Mouse (Mus musculus) forebrain, embryonic 10.5 days (tissue): ENCODE results near the gene Fancf. TPM values are rescaled to one million over a fixed set of nuclear protein-coding genes. Genes with fewer than 3 reads are reported as not detected.

Experiments
- DNase-seq: peaks from one replicate; pipeline ENCODE4 v3.0.0-alpha.2; 2017; ENCODE audit warnings: low spot score; ENCODE audit errors: extremely low spot score
- H3K27ac ChIP-seq: fragments of 300-500 bp; sonication (generic); 2 replicates; pipeline ENCODE4 v1.5.1; 2016; ENCODE audit warnings: mild to moderate bottlenecking
- H3K27me3 ChIP-seq: fragments of 300-500 bp; sonication (generic); 2 replicates; pipeline ENCODE4 v1.6.1; 2016; ENCODE audit warnings: mild to moderate bottlenecking; ENCODE audit not compliant: poor library complexity, severe bottlenecking
- H3K36me3 ChIP-seq: fragments of 300-500 bp; sonication (generic); replicated peaks from 2 replicates; pipeline ENCODE4 v1.6.1; 2016; ENCODE audit warnings: mild to moderate bottlenecking, moderate library complexity
- H3K4me1 ChIP-seq: fragments of 300-500 bp; sonication (generic); 2 replicates; pipeline ENCODE4 v1.6.1; 2016
- H3K4me3 ChIP-seq: fragments of 300-500 bp; sonication (generic); 2 replicates; pipeline ENCODE4 v1.5.1; 2016; ENCODE audit warnings: mild to moderate bottlenecking, moderate library complexity
- H3K9me3 ChIP-seq: fragments of 300-500 bp; sonication (generic); 2 replicates; pipeline ENCODE4 v1.6.1; 2016; ENCODE audit warnings: mild to moderate bottlenecking, moderate library complexity
- WGBS: fragments of 180-500 bp; shearing (Covaris S2); methylation state at CpG from one replicate; pipeline ENCODE4 v1.1.7; 2016; 5-methylcytosine and 5-hydroxymethylcytosine counted together
- polyA plus RNA-seq: library from polyadenylated mRNA; unstranded; fragments of >200 nt; fragmentation: Nextera tagmentation; extraction: Ambion mirVana; gene quantifications from 2 replicates; pipeline ENCODE4 v1.2.1, GENCODE M21; 2016

Gene Fancf
- polyA plus RNA-seq, 1 experiment from 2014 or later = 6.6 TPM

GRCm38 (mm10) chr7:51876316-51876715 lies 14.2 kb upstream of the Fancf start:
- peaks cover 17% of the 10 kb centered on the region for H3K4me1 ChIP-seq

DNA sequence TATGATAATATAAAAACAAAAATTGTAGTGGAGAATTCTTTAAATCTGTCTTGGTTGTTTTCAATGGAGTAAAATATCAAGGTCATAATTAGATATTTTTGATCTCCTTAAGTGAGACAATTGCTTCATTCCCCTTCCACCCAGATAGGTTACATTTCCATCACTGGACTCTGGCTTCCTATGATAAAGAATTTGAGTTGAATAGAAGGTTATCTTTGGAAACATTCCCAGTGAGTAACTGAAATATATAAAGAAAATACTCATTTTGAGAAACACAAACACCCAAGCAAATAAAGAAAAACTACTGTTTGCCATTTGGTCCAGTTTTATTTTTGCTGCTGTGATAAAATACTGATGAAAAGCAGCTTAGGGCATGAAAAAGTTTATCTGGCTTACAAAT lies 10.5 kb upstream of the Fancf start:
- no peak for DNase-seq
- Histone ChIP-seq H3K36me3 (peaks cover 25% of the 10 kb centered on the region), H3K4me1 (peaks cover 6% of the 10 kb centered on the region; the same call in 1 of the 2 replicates), H3K4me3 (no peak overlapping the region), H3K27ac (no peak overlapping the region), H3K9me3 (no peaks in the 10 kb centered on the region), H3K27me3 (no peaks in the 10 kb centered on the region)

More at GRCm38 (mm10) chr7:51876316-51876715, 14.2 kb upstream of the Fancf start:
- Histone ChIP-seq H3K9me3 (no peaks in the 10 kb centered on the region), H3K27ac (no peak overlapping the region), H3K27me3 (no peaks in the 10 kb centered on the region), H3K4me3 (no peak overlapping the region), H3K36me3 (peaks cover 6% of the 10 kb centered on the region)
- no peak for DNase-seq

DNA sequence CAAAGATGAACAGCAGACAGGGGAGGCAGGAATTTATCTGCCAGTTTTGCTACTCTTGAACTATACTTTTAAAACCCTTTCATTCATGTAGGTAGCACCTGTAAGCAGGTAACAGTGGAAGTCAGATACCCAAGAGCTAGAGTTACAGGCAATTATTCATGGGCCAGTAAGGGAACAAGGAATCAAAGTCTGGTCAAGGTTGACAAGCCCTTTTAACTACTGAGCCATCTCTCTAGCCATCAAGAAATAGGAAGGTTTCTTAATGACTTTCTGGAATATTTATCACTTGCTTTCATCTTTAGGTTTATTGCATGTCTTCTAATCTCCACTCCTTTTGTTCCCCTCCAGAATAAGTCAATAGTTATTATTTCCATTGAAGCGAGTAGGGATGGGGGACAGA lies 10.0 kb upstream of the Fancf start:
- H3K9me3 ChIP-seq = no peaks in the 10 kb centered on the region
- H3K4me1 ChIP-seq = peaks cover 6% of the 10 kb centered on the region; the same call in 1 of the 2 replicates
- H3K27me3 ChIP-seq = no peaks in the 10 kb centered on the region
- no peak overlapping the region for H3K27ac ChIP-seq
- H3K36me3 ChIP-seq = peaks cover 28% of the 10 kb centered on the region
- no peak for DNase-seq
- 73% methylated on average over 1 of the region's 1 CpGs for WGBS
- no peak overlapping the region for H3K4me3 ChIP-seq

- Histone ChIP-seq H3K27me3 (no peaks in the 10 kb centered on the region), H3K4me3 (no peak overlapping the region), H3K27ac (no peak overlapping the region), H3K36me3 (peaks cover 41% of the 10 kb centered on the region), H3K4me1 (peaks cover 12% of the 10 kb centered on the region), H3K9me3 (no peaks in the 10 kb centered on the region)
- 82% methylated on average over 1 of the region's 1 CpGs for WGBS
- DNase-seq = no peak
Observed at GRCm38 (mm10) chr7:51867983-51868382, 5.9 kb upstream of the Fancf start.

DNA sequence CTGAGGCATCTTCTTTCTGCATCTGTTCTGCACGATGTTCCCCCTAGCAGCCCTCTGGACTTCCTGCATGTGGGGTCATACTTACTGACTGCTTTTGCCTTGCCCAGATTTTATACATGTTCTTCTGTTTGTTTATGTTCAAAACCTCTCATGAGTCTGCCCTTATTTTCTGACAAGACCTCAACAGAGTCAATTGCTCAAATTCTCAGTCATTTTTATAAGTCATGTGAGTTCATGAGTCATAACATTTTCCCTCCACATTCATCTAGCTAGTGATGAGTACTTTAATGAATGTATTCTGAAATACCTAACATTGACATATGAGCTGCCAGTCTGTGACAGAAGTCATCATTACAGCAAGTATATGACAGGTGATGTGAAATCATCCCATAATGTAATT lies 3.3 kb upstream of the Fancf start:
- no peaks in the 10 kb centered on the region for H3K27me3 ChIP-seq
- H3K9me3 ChIP-seq = peaks cover 2% of the 10 kb centered on the region; the same call in 1 of the 2 replicates
- 78% methylated on average over 1 of the region's 1 CpGs for WGBS
- peaks cover 39% of the 10 kb centered on the region for H3K36me3 ChIP-seq
- H3K27ac ChIP-seq = no peak overlapping the region
- no peak for DNase-seq
- no peak overlapping the region for H3K4me3 ChIP-seq
- peaks cover 26% of the 10 kb centered on the region for H3K4me1 ChIP-seq

GRCm38 (mm10) chr7:51862842-51863241 lies 775 bp upstream of the Fancf start:
- H3K27ac ChIP-seq = peak overlapping the region; percentile 98
- WGBS = 73% methylated on average over 3 of the region's 3 CpGs
- H3K36me3 ChIP-seq = peaks cover 50% of the 10 kb centered on the region
- peak overlapping the region; percentile 72 for H3K4me3 ChIP-seq
- no peaks in the 10 kb centered on the region for H3K27me3 ChIP-seq
- peaks cover 2% of the 10 kb centered on the region; the same call in 1 of the 2 replicates for H3K9me3 ChIP-seq
- H3K4me1 ChIP-seq = peaks cover 20% of the 10 kb centered on the region
- DNase-seq = no peak

DNA sequence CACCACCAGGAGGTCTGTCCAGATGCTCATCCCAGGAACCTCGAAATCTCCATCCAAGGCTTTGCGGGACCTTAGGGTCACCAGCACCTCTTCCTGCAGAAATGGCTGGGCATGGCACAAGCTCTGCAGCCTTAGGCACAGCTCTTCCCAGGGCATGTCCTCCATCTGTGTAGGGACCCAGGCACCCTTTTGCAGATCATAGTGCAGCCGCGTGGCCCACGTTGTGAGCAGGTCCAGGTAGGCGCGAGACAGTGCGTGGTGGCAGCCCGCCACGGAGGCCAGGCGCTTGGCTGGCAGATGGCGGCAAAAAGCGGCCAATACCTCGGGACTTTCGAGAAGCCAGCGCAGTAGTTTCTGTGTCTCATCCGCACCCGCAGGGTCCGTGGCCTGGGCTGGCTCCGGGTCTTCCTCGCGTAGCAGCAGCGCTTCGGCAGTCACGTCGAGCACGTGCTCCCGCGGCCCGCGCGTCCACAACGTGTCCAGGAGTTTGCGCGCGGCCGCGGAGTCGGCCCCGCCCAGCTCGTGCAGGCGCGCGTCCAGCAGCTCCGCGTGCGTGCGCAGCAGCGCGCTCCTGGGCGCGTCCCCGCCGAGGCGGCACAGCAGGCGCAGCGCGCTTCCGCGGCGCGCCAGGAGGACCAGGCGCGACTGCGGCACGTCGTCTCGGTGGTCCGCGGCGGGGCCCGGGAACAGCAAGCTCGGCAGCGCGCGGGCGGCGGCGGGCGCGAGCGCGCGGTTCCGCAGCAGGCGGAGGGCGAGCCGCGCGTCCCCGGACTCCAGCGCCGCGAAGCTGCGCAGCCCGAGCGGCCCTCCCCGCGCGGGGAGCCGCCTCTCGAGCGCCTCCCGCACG lies 594 bp downstream of the Fancf start, which contains the start of gene Gas2:
Gas2 (plus strand) TSS at position 766 of the 847 bp plus-strand sequence.
- H3K4me3 ChIP-seq = peak within 1 kb of the TSS; percentile 72
- peak within 1 kb of the TSS; percentile 98 for H3K27ac ChIP-seq
- WGBS = 9% methylated on average over 100 of the region's 105 CpGs
- DNase-seq = peak; percentile 76
- H3K4me1 ChIP-seq = peaks cover 20% of the 10 kb centered on the region
- no peaks in the 10 kb centered on the region for H3K27me3 ChIP-seq
- H3K36me3 ChIP-seq = peaks cover 57% of the 10 kb centered on the region
- H3K9me3 ChIP-seq = peaks cover 2% of the 10 kb centered on the region; the same call in 1 of the 2 replicates

- Histone ChIP-seq H3K4me3 (no peak overlapping the region), H3K27me3 (no peaks in the 10 kb centered on the region), H3K9me3 (no peaks in the 10 kb centered on the region), H3K36me3 (peaks cover 5% of the 10 kb centered on the region; the same call in 1 of the 2 replicates), H3K4me1 (no peaks in the 10 kb centered on the region), H3K27ac (no peak overlapping the region)
- no peak for DNase-seq
- WGBS = 93% methylated on average over 5 of the region's 5 CpGs
Observed at GRCm38 (mm10) chr7:51851890-51852507, 10.1 kb downstream of the Fancf start.

- Histone ChIP-seq H3K27me3 (no peaks in the 10 kb centered on the region), H3K36me3 (no peaks in the 10 kb centered on the region), H3K4me3 (no peak overlapping the region), H3K4me1 (no peaks in the 10 kb centered on the region), H3K27ac (no peak overlapping the region), H3K9me3 (no peaks in the 10 kb centered on the region)
- WGBS = 91% methylated on average over 6 of the region's 6 CpGs
- DNase-seq = no peak
Observed at GRCm38 (mm10) chr7:51850877-51851276, 11.2 kb downstream of the Fancf start.

DNA sequence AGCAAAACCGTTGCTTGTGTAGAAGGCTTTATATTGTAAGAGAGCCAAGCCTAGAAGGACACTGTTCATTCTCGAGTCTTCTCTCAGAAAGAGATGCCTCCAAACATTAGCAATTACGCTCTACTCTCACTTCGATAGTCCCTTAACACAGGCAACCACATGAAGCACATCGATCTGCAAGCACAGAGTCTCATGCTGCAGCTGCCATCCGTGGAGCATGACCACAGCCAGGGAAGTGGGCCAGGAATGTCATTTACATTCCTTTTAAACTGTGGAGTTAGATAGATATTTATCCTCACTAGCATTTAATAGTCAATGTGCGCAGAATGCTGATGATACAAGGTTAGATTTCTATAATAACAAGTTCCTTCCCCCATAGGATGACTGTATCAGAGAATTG lies 21.6 kb downstream of the Fancf start:
- WGBS = 90% methylated on average over 7 of the region's 7 CpGs

DNA sequence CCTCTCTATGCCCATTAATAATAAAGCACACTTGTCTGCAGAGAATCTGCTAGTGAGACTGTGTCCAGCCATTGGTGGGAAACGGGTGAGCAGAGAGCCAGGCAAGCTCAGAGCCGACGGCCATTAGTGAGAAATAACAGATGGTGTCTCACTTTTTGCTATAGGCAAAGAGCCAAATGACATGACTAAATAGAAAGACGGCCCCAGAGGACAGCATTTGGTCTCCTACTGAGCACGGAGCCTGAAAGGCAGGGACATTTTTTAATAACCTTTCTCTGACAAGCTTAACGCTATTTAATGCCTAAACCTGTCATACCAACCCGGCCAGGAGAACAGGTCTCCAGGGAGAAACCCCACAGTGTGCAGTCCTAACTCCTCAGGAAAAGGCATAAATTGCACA lies 30.1 kb downstream of the Fancf start:
- DNase-seq = no peak
- Histone ChIP-seq H3K9me3 (no peaks in the 10 kb centered on the region), H3K27me3 (no peaks in the 10 kb centered on the region), H3K36me3 (no peaks in the 10 kb centered on the region), H3K4me3 (no peak overlapping the region), H3K27ac (no peak overlapping the region), H3K4me1 (peaks cover 4% of the 10 kb centered on the region; the same call in 1 of the 2 replicates)
- WGBS = 79% methylated on average over 7 of the region's 7 CpGs

More for the DNA sequence above, 21.6 kb downstream of the Fancf start:
- H3K4me1 ChIP-seq = no peaks in the 10 kb centered on the region
- H3K36me3 ChIP-seq = no peaks in the 10 kb centered on the region
- no peak overlapping the region for H3K4me3 ChIP-seq
- no peak overlapping the region for H3K27ac ChIP-seq
- H3K9me3 ChIP-seq = peaks cover 7% of the 10 kb centered on the region; the same call in 1 of the 2 replicates
- no peak for DNase-seq
- H3K27me3 ChIP-seq = no peaks in the 10 kb centered on the region

GRCm38 (mm10) chr7:51823562-51824338 lies 38.3 kb downstream of the Fancf start:
- H3K27ac ChIP-seq = no peak overlapping the region
- no peak for DNase-seq
- no peak overlapping the region for H3K4me3 ChIP-seq
- WGBS = 85% methylated on average over 7 of the region's 7 CpGs
- H3K4me1 ChIP-seq = no peaks in the 10 kb centered on the region
- H3K9me3 ChIP-seq = no peaks in the 10 kb centered on the region
- no peaks in the 10 kb centered on the region for H3K36me3 ChIP-seq
- H3K27me3 ChIP-seq = no peaks in the 10 kb centered on the region
